Mouse (Mus musculus) kidney, embryonic 16.5 days (tissue): ENCODE measurements at regions not wholly inside any gene's neighbourhood (a gene's known extent, or its start where the extent isn't known, plus 50 kb on each side); places are given as distances from the start of the nearest gene placed in this dataset.
A peak's percentile ranks its signal among the peaks of the same experiment; 100 is the strongest.

ENCODE experiments used
- ATAC-seq: fragments of 200-750 bp; cut with Nextera tagmentation; 2 replicates; pipeline ENCODE4 v1.8.0; 2017; ENCODE audit warnings: moderate TSS enrichment; ENCODE audit not compliant: low FRiP score, low TSS enrichment
- H3K27ac ChIP-seq: fragments of 300-500 bp; sonication (generic); 2 replicates; pipeline ENCODE4 v1.5.1; 2014; ENCODE audit warnings: low read length
- H3K27me3 ChIP-seq: fragments of 300-500 bp; sonication (generic); 2 replicates; pipeline ENCODE4 v1.6.1; 2014; ENCODE audit warnings: low read length, control low read depth, mixed read lengths; ENCODE audit not compliant: insufficient read depth
- H3K36me3 ChIP-seq: fragments of 300-500 bp; sonication (generic); 2 replicates; pipeline ENCODE4 v1.6.1; 2014; ENCODE audit warnings: low read length, control low read depth, mixed read lengths; ENCODE audit not compliant: insufficient read depth
- H3K4me1 ChIP-seq: fragments of 300-500 bp; sonication (generic); 2 replicates; pipeline ENCODE4 v1.6.1; 2014; ENCODE audit warnings: low read length, control low read depth, mixed read lengths; ENCODE audit not compliant: insufficient read depth
- H3K4me2 ChIP-seq: fragments of 300-500 bp; sonication (generic); replicated peaks from 2 replicates; pipeline ENCODE4 v1.6.1; 2014; ENCODE audit warnings: low read depth, low read length
- H3K4me3 ChIP-seq: fragments of 300-500 bp; sonication (generic); 2 replicates; pipeline ENCODE4 v1.5.1; 2014; ENCODE audit warnings: mild to moderate bottlenecking, low read length
- H3K9ac ChIP-seq: fragments of 300-500 bp; sonication (generic); replicated peaks from 2 replicates; pipeline ENCODE4 v1.6.1; 2014; ENCODE audit warnings: low read length
- H3K9me3 ChIP-seq: fragments of 300-500 bp; sonication (generic); 2 replicates; pipeline ENCODE4 v1.6.1; 2016; ENCODE audit warnings: low read length, control low read depth
- WGBS: fragments of 180-500 bp; shearing (Covaris S2); extraction: QIAGEN DNeasy Blood & Tissue Kit; methylation state at CpG from one replicate; pipeline ENCODE4 v1.1.7; 2014; 5-methylcytosine and 5-hydroxymethylcytosine counted together

DNA sequence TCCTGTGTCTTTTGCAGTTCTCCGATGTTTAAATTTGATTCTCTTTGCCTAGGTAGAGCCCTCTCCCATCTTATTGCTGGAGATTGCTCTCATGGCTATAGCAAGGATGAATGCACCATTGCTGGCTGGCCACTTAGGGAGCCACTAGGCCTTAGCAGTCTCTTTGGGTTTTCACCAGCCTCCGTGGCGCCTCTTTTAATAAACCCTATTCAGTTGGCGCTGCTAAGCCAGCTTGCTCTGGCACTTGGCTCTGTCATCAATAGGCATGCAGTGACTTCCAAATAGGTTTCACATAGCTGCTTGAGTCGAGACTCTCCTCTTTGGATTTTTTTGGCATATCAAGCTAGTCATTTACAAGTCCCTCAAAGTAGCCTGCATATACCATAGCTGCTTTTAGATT lies 178.1 kb upstream of the Tnc start:
- WGBS: 90% methylated on average over 5 of the region's 5 CpGs
- Histone ChIP-seq H3K27me3 (no peaks in the 10 kb centered on the region), H3K4me1 (no peaks in the 10 kb centered on the region), H3K4me2 (no peak overlapping the region), H3K4me3 (no peak overlapping the region), H3K9me3 (no peaks in the 10 kb centered on the region), H3K9ac (no peak overlapping the region), H3K36me3 (no peaks in the 10 kb centered on the region), H3K27ac (no peak overlapping the region)
- ATAC-seq: no peak

GRCm38 (mm10) chr4:64219802-64220201 lies 173.0 kb upstream of the Tnc start:
- H3K4me2 ChIP-seq: no peak overlapping the region
- H3K9me3 ChIP-seq: no peaks in the 10 kb centered on the region
- ATAC-seq: no peak
- no peaks in the 10 kb centered on the region for H3K4me1 ChIP-seq
- H3K36me3 ChIP-seq: no peaks in the 10 kb centered on the region
- no peaks in the 10 kb centered on the region for H3K27me3 ChIP-seq
- no peak overlapping the region for H3K4me3 ChIP-seq
- WGBS: 74% methylated on average over 2 of the region's 2 CpGs
- no peak overlapping the region for H3K27ac ChIP-seq
- no peak overlapping the region for H3K9ac ChIP-seq

- Histone ChIP-seq H3K36me3 (no peaks in the 10 kb centered on the region), H3K9me3 (peaks cover 4% of the 10 kb centered on the region; the same call in 1 of the 2 replicates), H3K27ac (no peak overlapping the region), H3K4me3 (no peak overlapping the region), H3K4me1 (no peaks in the 10 kb centered on the region), H3K27me3 (no peaks in the 10 kb centered on the region), H3K4me2 (no peak overlapping the region), H3K9ac (no peak overlapping the region)
- WGBS: 47% methylated on average over 8 of the region's 8 CpGs
- no peak for ATAC-seq
These were observed 160.5 kb upstream of the Tnc start for GRCm38 (mm10) chr4:64207118-64207868.

- Histone ChIP-seq H3K4me2 (no peak overlapping the region), H3K36me3 (no peaks in the 10 kb centered on the region), H3K27me3 (no peaks in the 10 kb centered on the region), H3K9me3 (peaks cover 4% of the 10 kb centered on the region; the same call in 1 of the 2 replicates), H3K27ac (no peak overlapping the region), H3K4me3 (no peak overlapping the region), H3K9ac (no peak overlapping the region), H3K4me1 (no peaks in the 10 kb centered on the region)
- 87% methylated on average over 3 of the region's 3 CpGs for WGBS
- no peak for ATAC-seq
These were observed 154.0 kb upstream of the Tnc start for GRCm38 (mm10) chr4:64200808-64201190.

DNA sequence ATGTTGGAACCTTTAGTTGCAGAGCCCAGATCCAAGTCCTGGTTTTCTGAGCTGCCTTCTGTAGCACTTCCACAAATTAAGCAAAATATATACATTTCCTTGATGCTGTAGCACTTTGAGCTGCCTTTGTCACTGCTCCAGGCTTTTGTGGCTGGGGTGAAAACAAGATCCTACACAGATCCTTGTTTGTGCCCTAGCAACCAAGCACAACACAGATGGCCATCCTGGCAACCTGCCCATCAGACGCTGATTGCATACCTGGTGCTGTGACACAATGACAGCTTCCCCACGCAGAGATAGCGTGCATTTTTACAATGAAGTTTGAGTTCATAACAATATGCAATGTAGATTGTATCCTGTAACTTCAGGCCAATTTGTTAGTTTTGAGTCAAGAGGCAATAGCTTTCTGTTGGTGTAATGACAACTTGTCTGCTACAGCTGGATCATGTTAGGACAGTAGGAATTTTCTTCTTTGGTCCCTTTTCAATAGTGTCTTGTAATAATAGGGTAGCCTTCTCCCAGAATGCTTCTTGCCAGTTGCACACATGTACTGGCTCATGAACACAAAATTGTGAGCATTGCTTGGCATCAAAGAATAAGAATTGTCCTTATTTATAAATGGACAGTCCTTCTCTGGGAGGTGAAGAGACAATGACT lies 153.5 kb upstream of the Tnc start:
- Histone ChIP-seq H3K27me3 (no peaks in the 10 kb centered on the region), H3K4me2 (no peak overlapping the region), H3K4me3 (no peak overlapping the region), H3K4me1 (no peaks in the 10 kb centered on the region), H3K9ac (no peak overlapping the region), H3K9me3 (peaks cover 4% of the 10 kb centered on the region; the same call in 1 of the 2 replicates), H3K27ac (no peak overlapping the region), H3K36me3 (no peaks in the 10 kb centered on the region)
- no peak for ATAC-seq
- 60% methylated on average over 3 of the region's 3 CpGs for WGBS

GRCm38 (mm10) chr4:64184986-64185385 lies 138.2 kb upstream of the Tnc start:
- no peaks in the 10 kb centered on the region for H3K4me1 ChIP-seq
- no peak overlapping the region for H3K4me3 ChIP-seq
- no peak overlapping the region for H3K4me2 ChIP-seq
- no peak for ATAC-seq
- H3K27ac ChIP-seq: no peak overlapping the region
- no peaks in the 10 kb centered on the region for H3K9me3 ChIP-seq
- no peak overlapping the region for H3K9ac ChIP-seq
- H3K36me3 ChIP-seq: no peaks in the 10 kb centered on the region
- H3K27me3 ChIP-seq: no peaks in the 10 kb centered on the region

DNA sequence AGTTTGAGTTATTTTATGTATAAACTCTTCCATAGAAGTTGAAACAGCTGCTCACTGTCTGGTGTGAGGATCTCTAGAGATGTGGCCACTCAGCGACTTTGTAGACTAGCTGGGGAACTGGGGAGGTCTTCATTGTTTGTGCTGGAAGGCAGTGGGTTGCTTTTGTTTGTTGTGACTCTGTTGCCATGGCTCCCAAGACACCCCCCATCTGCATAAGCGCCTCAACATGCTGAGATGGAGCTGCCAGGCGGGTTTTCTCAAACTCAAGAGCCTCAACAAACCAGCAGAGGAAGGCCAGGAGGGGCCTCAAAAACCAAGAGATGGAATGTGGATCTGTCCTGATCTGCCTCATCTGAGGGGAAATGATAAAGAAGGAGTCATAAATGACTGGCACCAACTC lies 129.1 kb upstream of the Tnc start:
- 32% methylated on average over 3 of the region's 3 CpGs for WGBS
- Histone ChIP-seq H3K9me3 (no peaks in the 10 kb centered on the region), H3K9ac (no peak overlapping the region), H3K4me2 (no peak overlapping the region), H3K27ac (no peak overlapping the region), H3K36me3 (no peaks in the 10 kb centered on the region), H3K27me3 (no peaks in the 10 kb centered on the region), H3K4me3 (no peak overlapping the region), H3K4me1 (no peaks in the 10 kb centered on the region)
- peak; percentile 79 for ATAC-seq

GRCm38 (mm10) chr4:64171476-64171875 lies 124.7 kb upstream of the Tnc start:
- H3K27ac ChIP-seq: no peak overlapping the region
- no peaks in the 10 kb centered on the region for H3K9me3 ChIP-seq
- no peak for ATAC-seq
- H3K4me3 ChIP-seq: no peak overlapping the region
- 66% methylated on average over 3 of the region's 3 CpGs for WGBS
- no peaks in the 10 kb centered on the region for H3K36me3 ChIP-seq
- no peak overlapping the region for H3K4me2 ChIP-seq
- H3K4me1 ChIP-seq: no peaks in the 10 kb centered on the region
- H3K27me3 ChIP-seq: no peaks in the 10 kb centered on the region
- H3K9ac ChIP-seq: no peak overlapping the region

DNA sequence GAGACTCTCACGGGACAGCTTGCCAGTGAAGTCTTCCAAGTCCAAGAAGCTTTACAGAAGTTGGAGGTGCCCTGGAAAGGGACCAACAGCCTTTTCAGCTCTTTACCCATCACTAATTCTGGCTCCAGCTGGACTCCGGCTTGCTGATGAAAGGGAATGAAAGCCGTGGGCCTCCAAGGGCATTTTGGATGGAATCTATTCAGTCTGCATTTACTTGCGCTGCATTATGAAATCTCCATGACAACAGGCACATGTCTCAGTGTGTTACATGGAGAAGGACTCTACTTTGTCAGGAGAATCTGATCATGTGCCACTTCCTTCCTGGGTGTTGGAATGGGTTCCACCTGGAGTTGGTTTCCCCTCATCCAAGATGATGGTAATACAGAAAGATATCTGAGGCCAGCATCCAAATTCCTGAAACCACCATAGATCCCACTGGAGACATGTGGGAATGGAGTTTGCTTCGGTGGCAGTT lies 102.2 kb upstream of the Tnc start:
- Histone ChIP-seq H3K27me3 (no peaks in the 10 kb centered on the region), H3K9me3 (no peaks in the 10 kb centered on the region), H3K4me3 (no peak overlapping the region), H3K4me1 (no peaks in the 10 kb centered on the region), H3K27ac (no peak overlapping the region), H3K4me2 (no peak overlapping the region), H3K9ac (no peak overlapping the region), H3K36me3 (no peaks in the 10 kb centered on the region)
- no peak for ATAC-seq
- 84% methylated on average over 5 of the region's 5 CpGs for WGBS

DNA sequence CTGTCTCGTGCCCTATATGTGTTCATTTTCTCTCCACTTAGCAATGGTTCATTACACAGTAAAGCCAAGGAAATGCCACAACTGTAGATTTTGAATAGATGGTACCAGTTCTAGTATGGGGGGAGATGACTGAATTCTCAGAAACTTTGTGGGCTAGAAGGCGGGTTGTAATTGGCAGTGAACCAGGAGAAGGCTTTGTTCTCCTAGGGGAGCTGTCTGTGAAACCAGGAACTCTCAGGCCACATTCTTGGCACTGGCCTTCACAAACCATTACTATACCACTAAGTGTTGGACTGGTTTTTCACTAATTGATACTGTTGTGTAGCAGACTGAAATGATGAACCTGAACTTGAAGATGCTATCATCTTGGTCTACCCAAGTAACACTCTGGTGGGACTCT lies 99.1 kb upstream of the Tnc start:
- Histone ChIP-seq H3K9ac (no peak overlapping the region), H3K27me3 (no peaks in the 10 kb centered on the region), H3K4me1 (no peaks in the 10 kb centered on the region), H3K27ac (no peak overlapping the region), H3K9me3 (no peaks in the 10 kb centered on the region), H3K4me2 (no peak overlapping the region), H3K36me3 (no peaks in the 10 kb centered on the region), H3K4me3 (no peak overlapping the region)
- ATAC-seq: no peak
- WGBS: 81% methylated on average over 2 of the region's 2 CpGs
